Mouse (Mus musculus) spleen, adult 2 months (tissue): ENCODE measurements around the gene Hnrnpul2. TPM values are rescaled to one million over a fixed set of nuclear protein-coding genes. Genes with fewer than 3 reads are reported as not detected.

Source experiments
- DNase-seq, 2 experiments: peaks; one replicate each; pipeline versions ENCODE4 v3.0.0 to v3.0.0-alpha.2; 2012 to 2021; ENCODE audit warnings: low spot score in 2 of 2, low read depth in 1 of 2
- H3K27ac ChIP-seq: fragments of 200-500 bp; 2 replicates; pipeline ENCODE4 v1.5.1; 2012; ENCODE audit warnings: low read length, inconsistent platforms; ENCODE audit not compliant: insufficient read depth
- H3K27me3 ChIP-seq: fragments of 200-500 bp; 2 replicates; pipeline ENCODE4 v1.6.1; 2012; ENCODE audit warnings: mild to moderate bottlenecking, moderate library complexity, low read length, inconsistent platforms; ENCODE audit not compliant: control insufficient read depth, insufficient read depth
- H3K36me3 ChIP-seq: fragments of 200-500 bp; 2 replicates; pipeline ENCODE4 v1.6.1; 2012; ENCODE audit warnings: mild to moderate bottlenecking, low read length, inconsistent platforms; ENCODE audit not compliant: control insufficient read depth, insufficient read depth
- H3K4me1 ChIP-seq: fragments of 200-500 bp; 2 replicates; pipeline ENCODE4 v1.6.1; 2011; ENCODE audit warnings: inconsistent platforms; ENCODE audit not compliant: control insufficient read depth, insufficient read depth, insufficient read length
- H3K4me3 ChIP-seq: fragments of 200-500 bp; 2 replicates; pipeline ENCODE4 v1.5.1; 2011; ENCODE audit warnings: mild to moderate bottlenecking, inconsistent platforms; ENCODE audit not compliant: insufficient read depth, insufficient read length; ENCODE audit errors: extremely low read depth
- CTCF ChIP-seq: fragments of 200-500 bp; IDR thresholded peaks from 2 replicates; pipeline ENCODE4 v1.5.1; 2011; ENCODE audit warnings: mild to moderate bottlenecking, inconsistent platforms; ENCODE audit not compliant: insufficient read depth, insufficient read length, insufficient replicate concordance; ENCODE audit errors: extremely low read depth
- POLR2A ChIP-seq: fragments of 200-500 bp; IDR thresholded peaks from 2 replicates; pipeline ENCODE4 v1.6.1; 2011; ENCODE audit warnings: low read depth, low read length, inconsistent platforms
- WGBS: fragments of 180-500 bp; shearing (Covaris S2); methylation state at CpG from one replicate; pipeline ENCODE4 v1.1.7; 2018; 5-methylcytosine and 5-hydroxymethylcytosine counted together
- polyA plus RNA-seq: library from polyadenylated mRNA; depleted of rRNA; stranded (reverse); fragments of >200 nt; gene quantifications from 2 replicates; pipeline ENCODE4 v1.2.3, GENCODE M21; 2012

Gene Hnrnpul2
- polyA plus RNA-seq, 1 experiment: 22.0 TPM

GRCm38 (mm10) chr19:8870838-8871237 is 51.0 kb downstream of the Hnrnpul2 start:
- no peak for DNase-seq
- Histone ChIP-seq H3K4me3 (peak overlapping the region; percentile 78), H3K4me1 (peaks cover 3% of the 10 kb centered on the region; the same call in 1 of the 2 replicates), H3K27ac (peak overlapping the region; percentile 55), H3K36me3 (peaks cover 17% of the 10 kb centered on the region), H3K27me3 (no peaks in the 10 kb centered on the region)
- TF ChIP-seq CTCF: no peak
- TF ChIP-seq POLR2A: no peak
- 21% methylated on average over 9 of the region's 9 CpGs for WGBS

GRCm38 (mm10) chr19:8871267-8872186 is 51.7 kb downstream of the Hnrnpul2 start, which contains the start of gene Ubxn1:
Gene Ubxn1 (plus strand): TSS chr19:8871496.
- peak; percentile 87 to 96 for DNase-seq
- H3K36me3 ChIP-seq: peaks cover 17% of the 10 kb centered on the region
- H3K4me3 ChIP-seq: peak within 1 kb of the TSS; percentile 78
- peak within 1 kb of the TSS; percentile 73 for H3K27ac ChIP-seq
- 1% methylated on average over 57 of the region's 59 CpGs for WGBS
- peaks cover 3% of the 10 kb centered on the region; the same call in 1 of the 2 replicates for H3K4me1 ChIP-seq
- no peaks in the 10 kb centered on the region for H3K27me3 ChIP-seq
- TF ChIP-seq CTCF (no peak), POLR2A (no peak; the same call in none of the 2 replicates)

- H3K27ac ChIP-seq: no peak overlapping the region
- WGBS: 72% methylated on average over 10 of the region's 10 CpGs
- H3K27me3 ChIP-seq: no peaks in the 10 kb centered on the region
- peak overlapping the region; percentile 78 for H3K4me3 ChIP-seq
- no peak for DNase-seq
- H3K36me3 ChIP-seq: peaks cover 17% of the 10 kb centered on the region
- peaks cover 3% of the 10 kb centered on the region; the same call in 1 of the 2 replicates for H3K4me1 ChIP-seq
- no peak for TF ChIP-seq CTCF
- no peak for TF ChIP-seq POLR2A
Measured at GRCm38 (mm10) chr19:8872266-8872840, 52.5 kb downstream of the Hnrnpul2 start.

- Histone ChIP-seq H3K27ac (no peak overlapping the region), H3K4me3 (no peak overlapping the region), H3K36me3 (peaks cover 18% of the 10 kb centered on the region), H3K4me1 (peaks cover 3% of the 10 kb centered on the region; the same call in 1 of the 2 replicates), H3K27me3 (no peaks in the 10 kb centered on the region)
- TF ChIP-seq CTCF (no peak), POLR2A (no peak)
- WGBS: 92% methylated on average over 7 of the region's 7 CpGs
- DNase-seq: no peak
Measured at GRCm38 (mm10) chr19:8875031-8875430, 55.2 kb downstream of the Hnrnpul2 start.

GRCm38 (mm10) chr19:8880311-8881033 is 60.7 kb downstream of the Hnrnpul2 start, which contains the start of gene Uqcc3:
Gene Uqcc3 (minus strand): TSS chr19:8880923.
- H3K27ac ChIP-seq: peak within 1 kb of the TSS; percentile 69
- H3K4me3 ChIP-seq: peak within 1 kb of the TSS; percentile 89
- H3K4me1 ChIP-seq: no peaks in the 10 kb centered on the region; the same call in 1 of the 2 replicates
- no peaks in the 10 kb centered on the region for H3K27me3 ChIP-seq
- peak; percentile 81 to 87 for DNase-seq
- under 1% methylated on average over 42 of the region's 42 CpGs for WGBS
- H3K36me3 ChIP-seq: peaks cover 2% of the 10 kb centered on the region; the same call in 1 of the 2 replicates
- TF ChIP-seq CTCF (no peak), POLR2A (peak; percentile 85)

- no peak for DNase-seq
- no peak overlapping the region for H3K27ac ChIP-seq
- H3K36me3 ChIP-seq: peaks cover 1% of the 10 kb centered on the region; the same call in 1 of the 2 replicates
- TF ChIP-seq POLR2A (no peak), CTCF (no peak)
- no peaks in the 10 kb centered on the region; the same call in 1 of the 2 replicates for H3K4me1 ChIP-seq
- H3K4me3 ChIP-seq: peak overlapping the region; percentile 89
- no peaks in the 10 kb centered on the region for H3K27me3 ChIP-seq
- 2% methylated on average over 3 of the region's 3 CpGs for WGBS
Measured at GRCm38 (mm10) chr19:8881034-8881392, 61.2 kb downstream of the Hnrnpul2 start.
